Mouse (Mus musculus): ENCODE measurements around the gene Pgap1. TPM values are rescaled to one million over a fixed set of nuclear protein-coding genes. Genes with fewer than 3 reads are reported as not detected.

Gene Pgap1
- polyA plus RNA-seq (2015; fragmentation: Nextera tagmentation; extraction: Ambion mirVana) = 5.2 and 5.3 TPM in 2 replicates

- no peaks in the 10 kb centered on the region for H3K36me3 ChIP-seq
- WGBS = under 1% methylated on average over 53 of the region's 59 CpGs
Measured at GRCm38 (mm10) chr1:54557301-54558229, at the start of gene Pgap1. Gene Pgap1, minus strand, starts transcription at chr1:54557684.

GRCm38 (mm10) chr1:54606936-54607335 is 49.5 kb upstream of the Pgap1 start:
- Histone ChIP-seq H3K4me1 (no peaks in the 10 kb centered on the region), H3K9ac (no peak overlapping the region), H3K27ac (no peak overlapping the region), H3K27me3 (no peaks in the 10 kb centered on the region), H3K4me2 (no peak overlapping the region), H3K4me3 (no peak overlapping the region), H3K36me3 (no peaks in the 10 kb centered on the region), H3K9me3 (no peaks in the 10 kb centered on the region)
- WGBS = 81% methylated on average over 1 of the region's 1 CpGs
- ATAC-seq (ENCODE audit: insufficient number of reproducible peaks, insufficient read depth, low FRiP score, low TSS enrichment, low read depth) = no peak

More at GRCm38 (mm10) chr1:54557301-54558229, at the start of gene Pgap1:
- no peaks in the 10 kb centered on the region for H3K27me3 ChIP-seq
- H3K9ac ChIP-seq = peak within 1 kb of the TSS; percentile 82
- peak within 1 kb of the TSS; percentile 60 for H3K27ac ChIP-seq
- peak; percentile 100 for ATAC-seq (ENCODE audit: insufficient number of reproducible peaks, insufficient read depth, low FRiP score, low TSS enrichment, low read depth)
- H3K9me3 ChIP-seq = no peaks in the 10 kb centered on the region
- H3K4me1 ChIP-seq = peaks cover 2% of the 10 kb centered on the region; the same call in 1 of the 2 replicates
- peak within 1 kb of the TSS; percentile 71 for H3K4me3 ChIP-seq
- peak within 1 kb of the TSS; percentile 85 for H3K4me2 ChIP-seq

GRCm38 (mm10) chr1:54601692-54602091 is 44.2 kb upstream of the Pgap1 start:
- Histone ChIP-seq H3K36me3 (no peaks in the 10 kb centered on the region), H3K4me3 (no peak overlapping the region), H3K9ac (no peak overlapping the region), H3K9me3 (no peaks in the 10 kb centered on the region), H3K27me3 (no peaks in the 10 kb centered on the region), H3K4me2 (no peak overlapping the region), H3K4me1 (no peaks in the 10 kb centered on the region), H3K27ac (no peak overlapping the region)
- no peak for ATAC-seq (ENCODE audit: insufficient number of reproducible peaks, insufficient read depth, low FRiP score, low TSS enrichment, low read depth)
- WGBS = 95% methylated on average over 9 of the region's 9 CpGs

GRCm38 (mm10) chr1:54600275-54600674 is 42.8 kb upstream of the Pgap1 start:
- Histone ChIP-seq H3K36me3 (no peaks in the 10 kb centered on the region), H3K9ac (no peak overlapping the region), H3K9me3 (no peaks in the 10 kb centered on the region), H3K27ac (no peak overlapping the region), H3K4me2 (no peak overlapping the region), H3K27me3 (no peaks in the 10 kb centered on the region), H3K4me3 (no peak overlapping the region), H3K4me1 (no peaks in the 10 kb centered on the region)
- WGBS = 82% methylated on average over 1 of the region's 1 CpGs
- no peak for ATAC-seq (ENCODE audit: insufficient number of reproducible peaks, insufficient read depth, low FRiP score, low TSS enrichment, low read depth)

GRCm38 (mm10) chr1:54597594-54598217 is 40.2 kb upstream of the Pgap1 start:
- Histone ChIP-seq H3K4me2 (no peak overlapping the region), H3K4me1 (no peaks in the 10 kb centered on the region), H3K9ac (no peak overlapping the region), H3K4me3 (no peak overlapping the region), H3K36me3 (no peaks in the 10 kb centered on the region), H3K27me3 (no peaks in the 10 kb centered on the region), H3K9me3 (no peaks in the 10 kb centered on the region), H3K27ac (no peak overlapping the region)
- 71% methylated on average over 4 of the region's 4 CpGs for WGBS
- ATAC-seq (ENCODE audit: insufficient number of reproducible peaks, insufficient read depth, low FRiP score, low TSS enrichment, low read depth) = no peak

GRCm38 (mm10) chr1:54596151-54596550 is 38.7 kb upstream of the Pgap1 start:
- H3K36me3 ChIP-seq = no peaks in the 10 kb centered on the region
- ATAC-seq (ENCODE audit: insufficient number of reproducible peaks, insufficient read depth, low FRiP score, low TSS enrichment, low read depth) = no peak
- WGBS = 88% methylated on average over 2 of the region's 2 CpGs
- H3K4me2 ChIP-seq = no peak overlapping the region
- no peaks in the 10 kb centered on the region for H3K4me1 ChIP-seq
- H3K9ac ChIP-seq = no peak overlapping the region
- H3K4me3 ChIP-seq = no peak overlapping the region
- H3K9me3 ChIP-seq = no peaks in the 10 kb centered on the region
- H3K27ac ChIP-seq = no peak overlapping the region
- H3K27me3 ChIP-seq = no peaks in the 10 kb centered on the region

- no peaks in the 10 kb centered on the region for H3K9me3 ChIP-seq
- H3K27ac ChIP-seq = no peak overlapping the region
- no peak for ATAC-seq (ENCODE audit: insufficient number of reproducible peaks, insufficient read depth, low FRiP score, low TSS enrichment, low read depth)
- H3K9ac ChIP-seq = no peak overlapping the region
- no peak overlapping the region for H3K4me3 ChIP-seq
- no peaks in the 10 kb centered on the region for H3K4me1 ChIP-seq
- H3K4me2 ChIP-seq = no peak overlapping the region
- WGBS = 82% methylated on average over 5 of the region's 5 CpGs
- no peaks in the 10 kb centered on the region for H3K27me3 ChIP-seq
- H3K36me3 ChIP-seq = no peaks in the 10 kb centered on the region
Measured at GRCm38 (mm10) chr1:54587076-54587475, 29.6 kb upstream of the Pgap1 start.

GRCm38 (mm10) chr1:54585971-54586555 is 28.6 kb upstream of the Pgap1 start:
- H3K4me3 ChIP-seq = no peak overlapping the region
- no peaks in the 10 kb centered on the region for H3K4me1 ChIP-seq
- no peak overlapping the region for H3K9ac ChIP-seq
- ATAC-seq (ENCODE audit: insufficient number of reproducible peaks, insufficient read depth, low FRiP score, low TSS enrichment, low read depth) = no peak
- no peaks in the 10 kb centered on the region for H3K27me3 ChIP-seq
- no peak overlapping the region for H3K27ac ChIP-seq
- H3K36me3 ChIP-seq = no peaks in the 10 kb centered on the region
- H3K4me2 ChIP-seq = no peak overlapping the region
- H3K9me3 ChIP-seq = no peaks in the 10 kb centered on the region
- 56% methylated on average over 5 of the region's 5 CpGs for WGBS

- ATAC-seq (ENCODE audit: insufficient number of reproducible peaks, insufficient read depth, low FRiP score, low TSS enrichment, low read depth) = no peak
- H3K9ac ChIP-seq = no peak overlapping the region
- no peaks in the 10 kb centered on the region for H3K9me3 ChIP-seq
- no peak overlapping the region for H3K4me2 ChIP-seq
- H3K36me3 ChIP-seq = no peaks in the 10 kb centered on the region
- no peaks in the 10 kb centered on the region for H3K4me1 ChIP-seq
- H3K4me3 ChIP-seq = no peak overlapping the region
- no peaks in the 10 kb centered on the region for H3K27me3 ChIP-seq
- WGBS = 21% methylated on average over 9 of the region's 9 CpGs
- H3K27ac ChIP-seq = no peak overlapping the region
Measured at GRCm38 (mm10) chr1:54585278-54585846, 27.9 kb upstream of the Pgap1 start.

GRCm38 (mm10) chr1:54584588-54585277 is 27.2 kb upstream of the Pgap1 start:
- no peak overlapping the region for H3K4me3 ChIP-seq
- 46% methylated on average over 2 of the region's 2 CpGs for WGBS
- no peak overlapping the region for H3K4me2 ChIP-seq
- no peaks in the 10 kb centered on the region for H3K27me3 ChIP-seq
- H3K9ac ChIP-seq = no peak overlapping the region
- H3K4me1 ChIP-seq = no peaks in the 10 kb centered on the region
- ATAC-seq (ENCODE audit: insufficient number of reproducible peaks, insufficient read depth, low FRiP score, low TSS enrichment, low read depth) = no peak
- no peaks in the 10 kb centered on the region for H3K36me3 ChIP-seq
- no peaks in the 10 kb centered on the region for H3K9me3 ChIP-seq
- no peak overlapping the region for H3K27ac ChIP-seq

All from embryonic facial prominence, embryonic 13.5 days (tissue).